Mouse (Mus musculus) lung, embryonic 15.5 days (tissue): ENCODE measurements around the gene Hepacam2. TPM values are rescaled to one million over a fixed set of nuclear protein-coding genes. Genes with fewer than 3 reads are reported as not detected.
"Not testable (repeated sequence)": the region's sequence is repeated elsewhere in the genome, so short reads cannot be mapped to it uniquely, and the experiment has no call there.

ENCODE experiments used
- ATAC-seq: fragments of 200-750 bp; cut with Nextera tagmentation; 2 replicates; pipeline ENCODE4 v1.8.0; 2017; ENCODE audit warnings: moderate number of reproducible peaks, borderline replicate concordance; ENCODE audit not compliant: low FRiP score, low TSS enrichment; ENCODE audit errors: extremely low read depth
- H3K27ac ChIP-seq: fragments of 300-500 bp; sonication (generic); 2 replicates; pipeline ENCODE4 v1.5.1; 2015; ENCODE audit warnings: moderate library complexity, mild to moderate bottlenecking, inconsistent platforms
- H3K27me3 ChIP-seq: fragments of 300-500 bp; sonication (generic); 2 replicates; pipeline ENCODE4 v1.6.1; 2015; ENCODE audit warnings: inconsistent platforms
- H3K36me3 ChIP-seq: fragments of 300-500 bp; sonication (generic); 2 replicates; pipeline ENCODE4 v1.6.1; 2015; ENCODE audit warnings: inconsistent platforms
- H3K4me1 ChIP-seq: fragments of 300-500 bp; sonication (generic); 2 replicates; pipeline ENCODE4 v1.6.1; 2015; ENCODE audit warnings: inconsistent platforms
- H3K4me2 ChIP-seq: fragments of 300-500 bp; sonication (generic); 2 replicates; pipeline ENCODE4 v1.6.1; 2015; ENCODE audit warnings: inconsistent platforms, mild to moderate bottlenecking, moderate library complexity
- H3K4me3 ChIP-seq: fragments of 300-500 bp; sonication (generic); 2 replicates; pipeline ENCODE4 v1.5.1; 2015; ENCODE audit warnings: mild to moderate bottlenecking, inconsistent platforms
- H3K9ac ChIP-seq: fragments of 300-500 bp; sonication (generic); 2 replicates; pipeline ENCODE4 v1.6.1; 2015; ENCODE audit warnings: inconsistent platforms
- H3K9me3 ChIP-seq: fragments of 300-500 bp; sonication (generic); 2 replicates; pipeline ENCODE4 v1.6.1; 2016; ENCODE audit warnings: inconsistent platforms
- WGBS: fragments of 180-500 bp; shearing (Covaris S2); methylation state at CpG from one replicate; pipeline ENCODE4 v1.1.7; 2015; 5-methylcytosine and 5-hydroxymethylcytosine counted together
- polyA plus RNA-seq: library from polyadenylated mRNA; unstranded; fragments of >200 nt; fragmentation: Nextera tagmentation; extraction: Ambion mirVana; gene quantifications from 2 replicates; pipeline ENCODE4 v1.2.1, GENCODE M21; 2015

Gene Hepacam2
- polyA plus RNA-seq, 1 experiment from 2014 or later: 0.51 TPM

DNA sequence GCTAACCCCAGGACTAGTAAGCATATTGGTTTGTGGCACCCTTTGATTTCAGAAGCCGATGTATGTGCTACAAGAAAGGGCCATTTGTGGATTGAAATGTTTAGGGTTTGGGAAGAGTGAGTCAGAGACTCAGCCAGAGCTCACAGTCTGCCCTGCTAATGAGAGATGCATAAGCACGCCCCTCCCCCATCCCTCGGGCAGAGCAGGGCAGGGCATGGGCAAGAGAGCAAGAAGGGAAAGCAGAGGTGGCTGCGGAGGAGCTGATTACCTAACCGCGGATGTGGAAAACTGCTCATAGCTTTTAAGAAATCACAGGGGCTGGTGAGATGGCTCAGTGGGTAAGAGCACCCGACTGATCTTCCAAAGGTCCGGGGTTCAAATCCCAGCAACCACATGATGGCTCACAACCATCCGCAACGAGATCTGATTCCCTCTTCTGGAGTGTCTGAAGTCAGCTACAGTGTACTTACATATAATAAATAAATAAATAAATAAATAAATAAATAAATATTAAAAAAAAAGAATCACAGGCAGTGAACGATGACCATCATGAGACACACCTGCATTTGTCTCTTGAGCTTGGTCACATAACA lies 42.1 kb downstream of the Hepacam2 start:
- no peaks in the 10 kb centered on the region for H3K27me3 ChIP-seq
- WGBS: 66% methylated on average over 11 of the region's 11 CpGs
- H3K9ac ChIP-seq: no peak overlapping the region
- H3K4me2 ChIP-seq: no peak overlapping the region
- no peak overlapping the region for H3K27ac ChIP-seq
- ATAC-seq: no peak
- no peak overlapping the region for H3K4me3 ChIP-seq
- H3K9me3 ChIP-seq: no peaks in the 10 kb centered on the region
- no peaks in the 10 kb centered on the region for H3K4me1 ChIP-seq
- H3K36me3 ChIP-seq: no peaks in the 10 kb centered on the region

DNA sequence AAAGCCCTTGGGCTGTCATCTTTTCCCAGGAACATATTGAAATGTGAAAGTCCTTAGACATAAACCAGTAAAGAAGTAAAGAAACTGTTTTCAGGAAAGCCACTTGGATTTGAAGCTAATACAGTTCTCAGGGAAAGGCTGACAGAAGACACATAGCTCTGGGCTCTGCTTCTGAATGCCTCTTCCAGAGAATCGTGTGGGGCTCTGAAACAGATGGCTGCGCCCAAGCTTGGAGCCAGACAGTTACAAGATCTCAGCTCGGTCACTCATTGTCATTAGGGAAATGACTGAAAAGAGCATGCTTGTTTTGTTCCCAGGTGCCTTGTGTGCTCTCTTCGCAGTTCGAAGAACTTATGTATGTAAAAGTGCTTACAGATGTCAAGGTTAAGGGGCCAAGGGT lies 43.7 kb downstream of the Hepacam2 start:
- no peak overlapping the region for H3K9ac ChIP-seq
- H3K4me2 ChIP-seq: no peak overlapping the region
- no peaks in the 10 kb centered on the region for H3K9me3 ChIP-seq
- H3K36me3 ChIP-seq: no peaks in the 10 kb centered on the region
- no peaks in the 10 kb centered on the region for H3K4me1 ChIP-seq
- H3K4me3 ChIP-seq: no peak overlapping the region
- no peaks in the 10 kb centered on the region for H3K27me3 ChIP-seq
- ATAC-seq: no peak
- WGBS: 36% methylated on average over 5 of the region's 5 CpGs
- no peak overlapping the region for H3K27ac ChIP-seq

DNA sequence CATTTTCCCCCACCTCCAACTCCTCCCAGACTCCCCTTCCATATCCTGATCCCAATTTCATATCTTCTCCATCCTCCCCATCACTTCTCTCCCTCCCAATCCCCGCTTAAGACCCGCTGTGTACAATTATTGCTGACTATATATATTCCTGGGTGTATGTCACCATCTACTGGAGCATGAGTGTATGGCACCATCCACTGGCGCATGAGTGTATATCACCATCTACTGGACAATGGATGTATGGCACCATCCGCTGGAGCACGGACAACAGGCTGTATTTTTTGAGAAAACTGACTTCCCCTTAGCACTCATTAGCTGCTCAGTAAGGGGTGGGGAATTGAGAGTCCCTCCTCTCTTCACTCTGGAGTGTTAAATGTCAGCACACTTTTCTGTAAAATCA lies 50.7 kb downstream of the Hepacam2 start:
- H3K4me1 ChIP-seq: no peaks in the 10 kb centered on the region
- 2% methylated on average over 5 of the region's 5 CpGs for WGBS
- H3K27me3 ChIP-seq: no peaks in the 10 kb centered on the region
- no peak overlapping the region for H3K27ac ChIP-seq
- H3K9ac ChIP-seq: no peak overlapping the region
- no peaks in the 10 kb centered on the region for H3K36me3 ChIP-seq
- no peaks in the 10 kb centered on the region for H3K9me3 ChIP-seq
- peak; percentile 65 for ATAC-seq
- no peak overlapping the region for H3K4me2 ChIP-seq
- no peak overlapping the region for H3K4me3 ChIP-seq

DNA sequence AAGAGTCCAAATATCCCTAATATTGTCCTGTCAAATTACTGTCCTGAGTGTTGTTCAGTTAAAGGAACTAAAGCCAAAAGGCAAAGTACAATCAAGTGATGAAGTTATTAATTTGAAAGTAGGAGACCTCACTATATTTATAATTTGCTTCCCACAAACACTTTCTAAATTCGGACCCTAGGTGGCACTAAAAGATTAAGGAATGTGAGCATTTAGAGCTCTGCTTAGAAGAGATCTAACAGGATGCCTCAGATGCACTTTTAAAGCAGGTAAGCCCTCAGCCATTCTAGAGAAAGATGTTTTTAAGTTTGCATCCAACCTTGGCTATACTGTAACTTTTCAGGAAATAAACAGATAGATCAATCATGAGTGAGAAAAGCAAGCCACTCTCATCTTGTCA lies 54.2 kb downstream of the Hepacam2 start:
- Histone ChIP-seq H3K9ac (no peak overlapping the region), H3K27ac (no peak overlapping the region), H3K4me3 (no peak overlapping the region), H3K4me1 (no peaks in the 10 kb centered on the region), H3K4me2 (no peak overlapping the region), H3K9me3 (no peaks in the 10 kb centered on the region), H3K36me3 (no peaks in the 10 kb centered on the region), H3K27me3 (no peaks in the 10 kb centered on the region)
- ATAC-seq: no peak
- WGBS: 12% methylated on average over 1 of the region's 1 CpGs

DNA sequence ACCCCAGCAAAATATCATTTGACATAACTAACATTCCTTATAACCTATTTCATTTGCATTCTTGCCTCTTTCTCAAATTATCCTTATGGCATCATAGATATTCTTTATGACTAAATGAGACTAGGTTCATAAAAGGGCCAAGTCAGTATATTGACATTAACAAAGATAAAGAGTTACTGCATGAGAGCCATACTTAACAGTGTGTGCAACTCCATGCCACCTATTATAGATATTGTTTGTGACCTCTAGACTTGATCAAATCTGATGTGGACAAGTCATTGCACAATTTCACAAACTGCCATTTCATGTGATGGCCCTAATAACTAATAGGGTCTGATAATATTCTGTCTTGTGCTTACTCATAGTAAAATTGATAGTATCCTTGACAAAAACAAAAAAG lies 62.0 kb downstream of the Hepacam2 start:
- no peak overlapping the region for H3K4me3 ChIP-seq
- no peak overlapping the region for H3K9ac ChIP-seq
- H3K27me3 ChIP-seq: no peaks in the 10 kb centered on the region
- H3K4me1 ChIP-seq: no peaks in the 10 kb centered on the region
- H3K27ac ChIP-seq: no peak overlapping the region
- no peak overlapping the region for H3K4me2 ChIP-seq
- no peaks in the 10 kb centered on the region for H3K36me3 ChIP-seq
- no peaks in the 10 kb centered on the region for H3K9me3 ChIP-seq
- ATAC-seq: no peak

DNA sequence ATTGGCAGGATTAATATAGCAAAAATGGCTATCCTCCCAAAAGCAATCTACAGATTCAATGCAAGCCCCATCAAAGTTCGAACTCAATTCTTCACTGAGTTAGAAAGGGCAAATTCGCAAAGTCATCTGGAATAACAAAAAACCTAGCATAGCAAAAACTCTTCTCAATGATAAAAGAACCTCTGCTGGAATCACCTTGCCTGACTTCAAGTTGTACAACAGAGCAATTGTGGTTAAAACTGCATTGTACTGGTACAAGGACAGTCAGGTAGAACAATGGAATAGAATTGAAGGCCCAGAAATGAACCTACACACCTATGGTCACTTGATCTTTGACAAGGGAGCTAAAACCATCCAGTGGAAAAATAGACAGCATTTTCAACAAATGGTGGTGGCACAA lies 67.1 kb downstream of the Hepacam2 start:
- H3K9me3 ChIP-seq, H3K4me2 ChIP-seq, H3K27me3 ChIP-seq, ATAC-seq, H3K4me1 ChIP-seq, H3K27ac ChIP-seq, H3K9ac ChIP-seq, H3K4me3 ChIP-seq, H3K36me3 ChIP-seq: not testable (repeated sequence)
- WGBS: 80% methylated on average over 2 of the region's 2 CpGs

DNA sequence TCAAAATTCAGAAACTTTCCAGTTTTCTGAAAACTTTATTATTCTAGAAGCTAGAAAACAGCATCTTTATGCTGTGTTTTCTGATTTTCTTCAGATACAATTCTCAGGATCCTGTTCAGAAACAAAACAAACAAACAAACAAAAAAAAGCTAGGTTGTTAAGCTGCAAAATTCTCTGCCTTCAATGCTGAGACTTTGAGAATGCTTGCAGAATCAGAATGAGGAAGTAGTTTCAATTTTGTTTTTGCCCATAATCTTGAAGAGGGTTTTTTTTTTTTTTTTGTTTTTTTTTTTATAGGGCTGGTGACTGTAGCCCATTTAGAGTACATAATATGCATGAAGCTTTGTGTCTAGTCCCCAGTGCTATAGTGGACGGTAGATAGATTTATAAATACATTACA lies 71.1 kb downstream of the Hepacam2 start:
- H3K27ac ChIP-seq: no peak overlapping the region
- no peak overlapping the region for H3K9ac ChIP-seq
- WGBS: 60% methylated on average over 1 of the region's 1 CpGs
- H3K4me1 ChIP-seq: no peaks in the 10 kb centered on the region
- H3K27me3 ChIP-seq: no peaks in the 10 kb centered on the region
- no peaks in the 10 kb centered on the region for H3K36me3 ChIP-seq
- H3K4me2 ChIP-seq: no peak overlapping the region
- H3K4me3 ChIP-seq: no peak overlapping the region
- no peak for ATAC-seq
- H3K9me3 ChIP-seq: no peaks in the 10 kb centered on the region

DNA sequence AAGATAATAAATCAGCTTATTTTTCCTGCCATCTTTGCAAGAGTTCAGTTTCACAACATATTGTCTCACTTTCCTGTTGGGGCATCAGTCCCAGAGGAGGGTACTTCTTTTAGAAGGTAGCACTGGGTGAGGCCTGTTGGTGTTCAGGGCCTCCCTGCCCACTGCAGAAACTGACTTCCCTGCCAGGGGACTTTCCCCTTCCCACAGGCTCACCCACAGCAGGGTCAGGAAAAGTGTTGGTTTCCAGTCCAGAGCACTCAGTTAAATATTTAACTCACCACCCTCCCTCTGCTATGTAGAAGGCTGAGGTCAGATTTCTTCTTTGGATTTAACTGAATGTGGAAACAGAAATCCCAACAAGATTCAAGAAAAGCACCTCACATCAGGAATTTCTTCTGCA lies 72.8 kb downstream of the Hepacam2 start:
- not testable (repeated sequence) for H3K27me3 ChIP-seq, H3K4me2 ChIP-seq, H3K4me1 ChIP-seq, H3K36me3 ChIP-seq, H3K9me3 ChIP-seq, H3K4me3 ChIP-seq, H3K27ac ChIP-seq, H3K9ac ChIP-seq
- ATAC-seq: peak; percentile 64; the same call in 1 of the 2 replicates

DNA sequence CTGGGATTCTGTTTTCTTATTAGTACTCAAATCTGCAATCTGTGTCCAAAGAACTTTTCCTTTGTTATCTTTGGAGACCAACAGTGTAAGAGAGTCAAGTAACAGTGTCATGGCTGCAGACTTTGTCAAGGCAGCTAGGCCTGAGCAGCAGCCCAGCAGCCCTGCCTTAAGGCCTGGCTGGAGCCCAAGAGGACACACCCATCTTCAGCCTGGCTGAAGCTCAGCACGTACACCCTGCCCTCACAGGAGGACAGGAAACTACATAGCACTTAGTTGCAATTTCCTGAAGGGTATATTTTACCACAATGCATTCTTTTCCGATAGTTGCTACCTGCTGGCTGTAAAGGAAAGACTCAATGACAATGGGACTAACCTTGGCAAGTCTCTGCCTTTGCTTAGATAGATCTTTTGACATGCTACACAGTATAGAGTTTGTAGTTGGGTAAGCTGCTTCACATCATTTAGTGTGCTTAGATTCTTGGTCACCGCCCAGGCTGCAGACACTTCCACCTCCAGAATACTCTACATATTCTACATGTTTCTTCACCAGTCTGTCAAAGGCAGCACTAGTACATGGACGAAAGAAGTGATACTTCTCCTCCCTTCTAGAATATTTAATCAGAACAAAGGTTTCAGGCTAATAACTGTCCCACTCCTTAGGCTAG lies 73.4 kb downstream of the Hepacam2 start:
- not testable (repeated sequence) for H3K9me3 ChIP-seq, H3K4me3 ChIP-seq, H3K9ac ChIP-seq, H3K27ac ChIP-seq, H3K27me3 ChIP-seq, H3K36me3 ChIP-seq, H3K4me1 ChIP-seq, H3K4me2 ChIP-seq
- 20% methylated on average over 1 of the region's 4 CpGs for WGBS
- peak; percentile 89 for ATAC-seq

Other genes with a start within 250 kb of the Hepacam2 start
- 6.2 and 6.7 TPM in 2 replicates for gene Samd9l, start 98.7 kb downstream of the Hepacam2 start, polyA plus RNA-seq
- 27.0 and 28.2 TPM in 2 replicates for gene Vps50, start 84 bp upstream of the Hepacam2 start, polyA plus RNA-seq